Mouse (Mus musculus): ENCODE measurements at regions not wholly inside any gene's neighbourhood (a gene's known extent, or its start where the extent isn't known, plus 50 kb on each side); places are given as distances from the start of the nearest gene placed in this dataset.

DNA sequence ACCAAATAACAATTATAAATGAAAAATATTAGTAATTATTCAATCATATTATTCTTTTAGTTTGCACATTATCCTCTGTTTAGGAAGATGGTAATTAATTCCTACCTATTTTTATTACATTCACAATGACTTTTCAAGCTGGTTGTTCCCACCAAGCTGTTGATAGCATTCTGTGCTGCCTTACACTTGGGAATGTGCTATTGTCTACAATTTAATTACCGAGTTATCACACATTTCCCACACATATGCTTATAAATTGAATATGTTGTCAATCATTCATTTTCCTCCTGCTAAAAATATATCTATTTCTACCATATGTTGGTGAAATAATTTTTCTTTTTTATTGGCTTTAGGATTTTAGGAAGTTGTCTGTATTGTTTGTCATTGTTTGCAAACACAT is 306.2 kb upstream of the Klhl1 start:
- WGBS, result 77% methylated on average over 1 of the region's 1 CpGs
- Histone ChIP-seq H3K4me3 (ENCODE audit: low read depth, low read length) (no peak overlapping the region), H3K9ac (ENCODE audit: low read length) (no peak overlapping the region), H3K36me3 (ENCODE audit: control insufficient read depth, insufficient read depth, low read length) (no peaks in the 10 kb centered on the region), H3K27ac (ENCODE audit: low read depth) (no peak overlapping the region), H3K9me3 (ENCODE audit: control insufficient read depth, low read length) (no peaks in the 10 kb centered on the region), H3K4me2 (ENCODE audit: low read length) (no peak overlapping the region), H3K27me3 (replicated peaks; ENCODE audit: control insufficient read depth, insufficient read depth, low read length) (no peaks in the 10 kb centered on the region), H3K4me1 (replicated peaks; ENCODE audit: control insufficient read depth, insufficient read depth, low read length) (no peaks in the 10 kb centered on the region)
- DNase-seq (ENCODE audit: low spot score) (no peak), ATAC-seq (replicated peaks; ENCODE audit: low FRiP score, low TSS enrichment, low read depth) (no peak)

- no peak for ATAC-seq (replicated peaks; ENCODE audit: low FRiP score, low TSS enrichment, low read depth)
- H3K36me3 ChIP-seq (ENCODE audit: control insufficient read depth, insufficient read depth, low read length), result no peaks in the 10 kb centered on the region
- H3K4me1 ChIP-seq (replicated peaks; ENCODE audit: control insufficient read depth, insufficient read depth, low read length), result no peaks in the 10 kb centered on the region
- H3K9me3 ChIP-seq (ENCODE audit: control insufficient read depth, low read length), result no peaks in the 10 kb centered on the region
- no peak overlapping the region for H3K9ac ChIP-seq (ENCODE audit: low read length)
- no peak overlapping the region for H3K4me3 ChIP-seq (ENCODE audit: low read depth, low read length)
- no peak overlapping the region for H3K4me2 ChIP-seq (ENCODE audit: low read length)
- WGBS, result 84% methylated on average over 2 of the region's 2 CpGs
- H3K27ac ChIP-seq (ENCODE audit: low read depth), result no peak overlapping the region
- no peaks in the 10 kb centered on the region for H3K27me3 ChIP-seq (replicated peaks; ENCODE audit: control insufficient read depth, insufficient read depth, low read length)
- DNase-seq (ENCODE audit: low spot score), result no peak
Measured at GRCm38 (mm10) chr14:96815665-96816064, 296.8 kb upstream of the Klhl1 start.

DNA sequence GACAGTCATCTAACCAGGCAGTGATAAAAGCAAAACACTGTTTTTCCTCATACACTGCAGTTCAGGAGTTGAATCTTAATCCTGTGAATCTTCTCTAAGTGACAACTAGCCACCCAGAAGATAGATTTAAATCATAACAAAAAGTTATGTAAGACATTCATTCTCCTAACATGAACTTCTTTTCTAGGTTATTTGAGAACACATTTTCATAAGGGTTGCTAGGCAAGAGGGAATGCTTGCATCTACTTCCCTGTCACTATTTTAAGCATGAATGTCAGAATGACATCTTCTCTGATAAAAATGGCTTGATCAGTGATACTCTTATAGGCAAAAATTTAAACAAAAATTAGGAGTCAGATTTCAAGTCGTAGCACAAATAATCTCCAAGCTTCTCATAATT is 286.4 kb upstream of the Klhl1 start:
- Histone ChIP-seq H3K4me2 (ENCODE audit: low read length) (no peak overlapping the region), H3K27ac (ENCODE audit: low read depth) (no peak overlapping the region), H3K36me3 (ENCODE audit: control insufficient read depth, insufficient read depth, low read length) (no peaks in the 10 kb centered on the region), H3K4me3 (ENCODE audit: low read depth, low read length) (no peak overlapping the region), H3K27me3 (replicated peaks; ENCODE audit: control insufficient read depth, insufficient read depth, low read length) (no peaks in the 10 kb centered on the region), H3K9ac (ENCODE audit: low read length) (no peak overlapping the region), H3K9me3 (ENCODE audit: control insufficient read depth, low read length) (no peaks in the 10 kb centered on the region), H3K4me1 (replicated peaks; ENCODE audit: control insufficient read depth, insufficient read depth, low read length) (no peaks in the 10 kb centered on the region)
- ATAC-seq (replicated peaks; ENCODE audit: low FRiP score, low TSS enrichment, low read depth) (no peak), DNase-seq (ENCODE audit: low spot score) (no peak)
- 80% methylated on average over 1 of the region's 1 CpGs for WGBS

DNA sequence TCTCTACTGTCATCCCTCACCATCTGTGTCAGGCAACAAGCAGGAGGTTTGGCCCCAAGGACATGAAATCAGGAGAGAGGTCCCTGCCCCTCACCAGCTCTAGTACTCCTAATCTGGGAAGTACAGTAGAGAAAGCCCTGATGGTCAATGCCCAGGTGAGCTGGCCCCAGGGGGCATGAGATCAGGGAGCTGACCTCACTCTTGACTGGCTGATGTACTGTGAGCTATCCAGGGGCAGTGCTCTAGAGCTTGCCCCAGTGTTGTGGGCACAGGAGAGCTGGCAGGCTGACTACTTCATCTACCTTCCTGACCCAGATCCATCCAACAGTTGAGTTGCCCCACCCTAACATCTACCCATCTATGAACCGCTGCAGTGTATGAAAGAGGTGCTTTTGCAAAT is 275.9 kb upstream of the Klhl1 start:
- no peak overlapping the region for H3K9ac ChIP-seq (ENCODE audit: low read length)
- no peak for DNase-seq (ENCODE audit: low spot score)
- no peaks in the 10 kb centered on the region for H3K4me1 ChIP-seq (replicated peaks; ENCODE audit: control insufficient read depth, insufficient read depth, low read length)
- H3K36me3 ChIP-seq (ENCODE audit: control insufficient read depth, insufficient read depth, low read length), result no peaks in the 10 kb centered on the region
- no peak for ATAC-seq (replicated peaks; ENCODE audit: low FRiP score, low TSS enrichment, low read depth)
- H3K27ac ChIP-seq (ENCODE audit: low read depth), result no peak overlapping the region
- H3K4me3 ChIP-seq (ENCODE audit: low read depth, low read length), result no peak overlapping the region
- 90% methylated on average over 1 of the region's 1 CpGs for WGBS
- H3K4me2 ChIP-seq (ENCODE audit: low read length), result no peak overlapping the region
- no peaks in the 10 kb centered on the region for H3K9me3 ChIP-seq (ENCODE audit: control insufficient read depth, low read length)
- H3K27me3 ChIP-seq (replicated peaks; ENCODE audit: control insufficient read depth, insufficient read depth, low read length), result no peaks in the 10 kb centered on the region

DNA sequence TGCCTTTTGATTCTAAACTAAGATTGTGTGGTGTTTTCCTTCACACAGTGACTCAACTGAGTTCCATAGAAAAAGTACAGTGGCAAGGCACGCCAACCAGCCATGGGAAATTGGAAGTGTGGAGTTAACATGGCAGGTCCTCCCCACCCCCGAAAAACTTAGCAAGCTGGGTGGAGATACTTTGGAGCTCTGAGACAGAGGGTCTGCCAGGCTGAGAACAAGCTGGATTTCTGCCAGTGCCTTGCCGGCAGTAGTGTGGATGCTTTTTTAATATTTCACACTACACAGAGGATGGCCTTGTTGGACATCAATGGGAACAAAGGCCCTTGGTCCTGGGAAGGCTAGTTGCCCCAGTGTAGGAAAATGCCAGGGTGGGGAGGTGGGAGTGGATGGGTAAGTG is 269.0 kb upstream of the Klhl1 start:
- Histone ChIP-seq H3K9ac (ENCODE audit: low read length) (no peak overlapping the region), H3K9me3 (ENCODE audit: control insufficient read depth, low read length) (no peaks in the 10 kb centered on the region), H3K4me1 (replicated peaks; ENCODE audit: control insufficient read depth, insufficient read depth, low read length) (no peaks in the 10 kb centered on the region), H3K36me3 (ENCODE audit: control insufficient read depth, insufficient read depth, low read length) (no peaks in the 10 kb centered on the region), H3K4me3 (ENCODE audit: low read depth, low read length) (no peak overlapping the region), H3K27ac (ENCODE audit: low read depth) (no peak overlapping the region), H3K27me3 (replicated peaks; ENCODE audit: control insufficient read depth, insufficient read depth, low read length) (no peaks in the 10 kb centered on the region), H3K4me2 (ENCODE audit: low read length) (no peak overlapping the region)
- ATAC-seq (replicated peaks; ENCODE audit: low FRiP score, low TSS enrichment, low read depth), result no peak
- WGBS, result 77% methylated on average over 3 of the region's 3 CpGs
- DNase-seq (ENCODE audit: low spot score), result no peak

- no peak for ATAC-seq (replicated peaks; ENCODE audit: low FRiP score, low TSS enrichment, low read depth)
- Histone ChIP-seq H3K9me3 (ENCODE audit: control insufficient read depth, low read length) (no peaks in the 10 kb centered on the region), H3K4me3 (ENCODE audit: low read depth, low read length) (no peak overlapping the region), H3K9ac (ENCODE audit: low read length) (no peak overlapping the region), H3K36me3 (ENCODE audit: control insufficient read depth, insufficient read depth, low read length) (no peaks in the 10 kb centered on the region), H3K4me2 (ENCODE audit: low read length) (no peak overlapping the region), H3K4me1 (replicated peaks; ENCODE audit: control insufficient read depth, insufficient read depth, low read length) (no peaks in the 10 kb centered on the region), H3K27me3 (replicated peaks; ENCODE audit: control insufficient read depth, insufficient read depth, low read length) (no peaks in the 10 kb centered on the region), H3K27ac (ENCODE audit: low read depth) (no peak overlapping the region)
- WGBS, result 29% methylated on average over 1 of the region's 1 CpGs
- no peak for DNase-seq (ENCODE audit: low spot score)
Measured at GRCm38 (mm10) chr14:96787286-96787685, 268.4 kb upstream of the Klhl1 start.

GRCm38 (mm10) chr14:96775801-96776200 is 256.9 kb upstream of the Klhl1 start:
- Histone ChIP-seq H3K4me3 (ENCODE audit: low read depth, low read length) (no peak overlapping the region), H3K27me3 (replicated peaks; ENCODE audit: control insufficient read depth, insufficient read depth, low read length) (no peaks in the 10 kb centered on the region), H3K27ac (ENCODE audit: low read depth) (no peak overlapping the region), H3K4me2 (ENCODE audit: low read length) (no peak overlapping the region), H3K9me3 (ENCODE audit: control insufficient read depth, low read length) (no peaks in the 10 kb centered on the region), H3K36me3 (ENCODE audit: control insufficient read depth, insufficient read depth, low read length) (no peaks in the 10 kb centered on the region), H3K9ac (ENCODE audit: low read length) (no peak overlapping the region), H3K4me1 (replicated peaks; ENCODE audit: control insufficient read depth, insufficient read depth, low read length) (no peaks in the 10 kb centered on the region)
- DNase-seq (ENCODE audit: low spot score) (no peak), ATAC-seq (replicated peaks; ENCODE audit: low FRiP score, low TSS enrichment, low read depth) (no peak)
- WGBS, result 71% methylated on average over 1 of the region's 1 CpGs

DNA sequence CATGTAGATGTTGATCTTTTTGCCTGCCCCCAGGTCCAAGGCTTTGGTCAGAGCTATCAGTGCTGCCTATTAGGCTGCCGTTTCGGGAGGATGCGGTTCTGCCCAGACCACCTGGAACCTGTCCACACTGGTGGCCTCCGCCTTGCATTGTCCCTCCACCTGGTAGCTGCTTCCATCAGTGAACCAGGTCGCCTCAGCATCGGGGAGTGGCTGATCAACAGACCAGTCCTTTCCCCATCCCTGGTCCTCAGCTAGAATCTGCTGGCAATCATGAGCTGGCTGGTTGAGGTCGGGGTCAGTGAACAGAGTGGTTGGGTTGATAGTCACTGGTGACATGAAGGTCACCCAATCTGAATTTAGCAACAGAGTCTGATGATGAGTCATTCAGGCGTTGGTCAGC is 241.7 kb upstream of the Klhl1 start:
- no peaks in the 10 kb centered on the region for H3K27me3 ChIP-seq (replicated peaks; ENCODE audit: control insufficient read depth, insufficient read depth, low read length)
- no peak overlapping the region for H3K4me3 ChIP-seq (ENCODE audit: low read depth, low read length)
- ATAC-seq (replicated peaks; ENCODE audit: low FRiP score, low TSS enrichment, low read depth) (no peak), DNase-seq (ENCODE audit: low spot score) (no peak)
- H3K36me3 ChIP-seq (ENCODE audit: control insufficient read depth, insufficient read depth, low read length), result no peaks in the 10 kb centered on the region
- H3K9me3 ChIP-seq (ENCODE audit: control insufficient read depth, low read length), result no peaks in the 10 kb centered on the region
- H3K4me2 ChIP-seq (ENCODE audit: low read length), result no peak overlapping the region
- H3K9ac ChIP-seq (ENCODE audit: low read length), result no peak overlapping the region
- 96% methylated on average over 8 of the region's 8 CpGs for WGBS
- H3K27ac ChIP-seq (ENCODE audit: low read depth), result no peak overlapping the region
- H3K4me1 ChIP-seq (replicated peaks; ENCODE audit: control insufficient read depth, insufficient read depth, low read length), result no peaks in the 10 kb centered on the region

DNA sequence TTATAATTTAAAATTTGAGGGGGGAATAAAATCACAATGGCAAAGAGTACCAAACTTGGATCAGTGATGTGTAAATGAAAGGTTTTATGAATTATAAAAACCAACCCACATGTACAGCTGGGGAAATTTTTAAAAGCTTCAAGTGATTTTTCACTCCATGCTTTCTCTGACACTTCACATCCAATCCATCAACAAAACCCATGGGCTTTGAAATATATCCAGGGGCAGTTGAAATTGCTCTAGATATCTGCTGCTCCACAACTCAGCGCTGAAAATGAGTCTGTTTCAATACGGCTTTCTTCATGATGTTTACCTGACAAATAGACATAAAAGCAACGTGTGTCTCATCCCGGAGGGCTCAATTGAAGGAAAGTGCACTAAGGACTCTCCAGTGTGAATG is 214.3 kb upstream of the Klhl1 start:
- Histone ChIP-seq H3K4me1 (replicated peaks; ENCODE audit: control insufficient read depth, insufficient read depth, low read length) (no peaks in the 10 kb centered on the region), H3K9me3 (ENCODE audit: control insufficient read depth, low read length) (no peaks in the 10 kb centered on the region), H3K27me3 (replicated peaks; ENCODE audit: control insufficient read depth, insufficient read depth, low read length) (no peaks in the 10 kb centered on the region), H3K4me3 (ENCODE audit: low read depth, low read length) (no peak overlapping the region), H3K27ac (ENCODE audit: low read depth) (no peak overlapping the region), H3K36me3 (ENCODE audit: control insufficient read depth, insufficient read depth, low read length) (no peaks in the 10 kb centered on the region), H3K9ac (ENCODE audit: low read length) (no peak overlapping the region), H3K4me2 (ENCODE audit: low read length) (no peak overlapping the region)
- WGBS, result 67% methylated on average over 4 of the region's 4 CpGs
- DNase-seq (ENCODE audit: low spot score), result no peak
- ATAC-seq (replicated peaks; ENCODE audit: low FRiP score, low TSS enrichment, low read depth), result no peak

Data from intestine, embryonic 14.5 days (tissue).